Mouse (Mus musculus) brain, embryonic 14.5 days (tissue): ENCODE results near the gene Lonp2.

Source experiments
- CTCF ChIP-seq: fragments of 200-500 bp; IDR thresholded peaks from 2 replicates; pipeline ENCODE4 v1.5.1; 2012; ENCODE audit warnings: inconsistent platforms, mild to moderate bottlenecking, moderate library complexity, borderline replicate concordance; ENCODE audit not compliant: insufficient read depth, insufficient read length; ENCODE audit errors: extremely low read depth
- POLR2A ChIP-seq: fragments of 200-500 bp; IDR thresholded peaks from 2 replicates; pipeline ENCODE4 v1.6.1; 2012; ENCODE audit warnings: mild to moderate bottlenecking, inconsistent platforms, borderline replicate concordance; ENCODE audit not compliant: poor library complexity, insufficient read depth, insufficient read length, severe bottlenecking; ENCODE audit errors: extremely low read depth

DNA sequence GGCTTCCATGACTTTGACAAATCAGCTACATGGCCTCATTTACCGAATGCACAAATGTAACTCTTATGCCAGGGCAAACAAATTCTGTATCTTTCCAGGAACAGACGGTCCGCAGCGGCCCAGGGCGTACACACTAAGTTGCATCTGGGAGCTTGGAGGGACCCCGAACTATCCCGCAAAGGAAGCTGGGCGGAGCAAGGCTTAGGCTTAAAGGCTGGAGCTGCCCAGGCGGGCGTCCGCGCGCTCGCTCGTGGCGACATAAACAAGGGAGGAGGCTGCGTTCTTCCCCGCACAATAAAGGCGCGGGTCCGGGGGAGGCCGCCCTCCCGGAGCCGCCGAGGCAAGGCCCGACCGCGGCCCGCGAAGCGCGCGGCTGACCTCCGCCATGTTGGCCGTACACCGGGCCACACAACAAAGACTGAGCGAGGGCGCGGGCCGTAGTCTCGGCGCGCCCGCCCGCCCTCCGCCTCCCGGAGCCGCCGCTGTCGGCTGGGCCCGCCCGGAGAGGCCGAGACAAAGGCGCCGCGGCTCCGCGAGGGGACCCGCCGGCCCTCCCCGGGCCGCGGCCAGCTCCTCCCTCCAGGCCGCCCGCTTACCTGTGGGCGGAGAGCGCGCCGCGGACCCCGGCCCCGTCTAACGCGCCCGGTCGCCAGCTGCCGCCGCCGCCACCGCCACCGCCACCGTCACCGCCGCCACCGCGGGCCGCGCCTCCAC, 121.5 kb downstream of the Lonp2 start, which contains the start of the genes Gm10638 and Siah1a:
- TF ChIP-seq CTCF, result no peak
- TF ChIP-seq POLR2A, result peak; percentile 62; the same call in 1 of the 2 replicates
